Mouse (Mus musculus): ENCODE data around the gene Tmem270. TPM values are rescaled to one million over a fixed set of nuclear protein-coding genes. Genes with fewer than 3 reads are reported as not detected.

Gene Tmem270
- polyA plus RNA-seq, 1 experiment: not detected

DNA sequence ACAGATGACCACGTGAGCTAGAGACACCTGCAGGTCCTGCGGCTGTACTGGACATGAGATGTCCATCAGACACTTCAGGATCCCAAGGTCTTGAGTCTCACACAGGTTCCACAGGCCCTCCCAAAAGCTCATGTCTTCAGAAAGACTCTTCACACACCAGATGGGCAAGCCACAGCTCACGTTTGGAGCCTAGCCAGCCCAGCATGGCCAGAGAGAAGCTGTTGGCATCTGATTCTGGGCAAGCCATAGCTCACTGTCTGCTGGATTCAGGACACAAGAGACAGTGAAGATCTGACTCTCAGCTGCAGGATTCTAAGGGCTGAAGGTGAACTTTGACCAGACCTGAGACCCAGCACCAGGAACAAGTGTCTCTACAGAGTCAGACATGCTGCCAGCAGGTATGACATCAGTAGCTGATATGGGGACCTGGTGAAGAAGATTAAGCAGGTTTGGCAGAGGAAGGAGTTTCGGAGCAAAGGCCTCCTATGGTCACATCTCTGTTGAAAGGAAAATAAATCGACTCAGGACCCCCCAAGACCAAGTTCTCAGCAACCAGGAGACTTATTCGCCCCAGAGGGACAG, 13.7 kb upstream of the Tmem270 start:
- TF ChIP-seq CTCF (IDR thresholded peaks at IDR 0.05; ENCODE audit: low read depth, low read length): no peak
- no peak for TF ChIP-seq POLR2A (IDR thresholded peaks at IDR 0.05; ENCODE audit: insufficient read depth, low read length)
- no peak for TF ChIP-seq EP300 (IDR thresholded peaks at IDR 0.05; ENCODE audit: insufficient read depth, low read depth, low read length)
- no peaks in the 10 kb centered on the region for H3K27me3 ChIP-seq (ENCODE audit: control insufficient read depth, insufficient read depth, low read length, poor library complexity, severe bottlenecking)
- H3K27ac ChIP-seq (ENCODE audit: insufficient read depth, low read length): no peak overlapping the region
- no peak overlapping the region for H3K9ac ChIP-seq (ENCODE audit: low read depth, poor library complexity, severe bottlenecking)
- H3K9me3 ChIP-seq (replicated peaks; ENCODE audit: control insufficient read depth, insufficient read depth, low read length, poor library complexity, severe bottlenecking): no peaks in the 10 kb centered on the region; the same call in 1 of the 2 replicates
- H3K4me1 ChIP-seq (ENCODE audit: control insufficient read depth, insufficient read depth, low read length): no peaks in the 10 kb centered on the region
- no peaks in the 10 kb centered on the region for H3K36me3 ChIP-seq (ENCODE audit: control insufficient read depth, insufficient read depth, low read length, poor library complexity, severe bottlenecking)
- H3K4me3 ChIP-seq (ENCODE audit: low read depth, low read length): no peak overlapping the region

DNA sequence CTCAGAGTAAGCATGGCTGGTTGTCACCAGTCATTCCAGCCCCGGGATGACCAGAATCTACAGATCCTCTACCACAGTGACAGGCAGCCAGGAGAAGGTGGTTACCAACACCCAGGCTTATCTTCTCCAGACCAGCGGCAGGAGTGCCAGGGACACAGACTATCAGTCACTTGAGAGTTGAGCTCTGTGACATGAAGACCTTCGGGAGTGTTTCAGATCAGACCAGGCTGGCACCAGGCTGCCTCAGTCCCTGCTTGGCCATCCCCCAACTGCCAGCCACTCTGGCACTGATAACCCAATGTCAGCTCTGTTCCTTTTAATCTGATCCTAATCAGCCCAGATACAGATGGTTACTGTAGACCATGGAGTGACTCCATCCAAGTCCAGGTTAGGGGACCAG, 12.6 kb upstream of the Tmem270 start:
- no peak overlapping the region for H3K9ac ChIP-seq (ENCODE audit: low read depth, poor library complexity, severe bottlenecking)
- no peak overlapping the region for H3K4me3 ChIP-seq (ENCODE audit: low read depth, low read length)
- no peak overlapping the region for H3K27ac ChIP-seq (ENCODE audit: insufficient read depth, low read length)
- H3K4me1 ChIP-seq (ENCODE audit: control insufficient read depth, insufficient read depth, low read length): no peaks in the 10 kb centered on the region
- H3K27me3 ChIP-seq (ENCODE audit: control insufficient read depth, insufficient read depth, low read length, poor library complexity, severe bottlenecking): no peaks in the 10 kb centered on the region
- TF ChIP-seq POLR2A (IDR thresholded peaks at IDR 0.05; ENCODE audit: insufficient read depth, low read length): no peak
- H3K36me3 ChIP-seq (ENCODE audit: control insufficient read depth, insufficient read depth, low read length, poor library complexity, severe bottlenecking): no peaks in the 10 kb centered on the region
- H3K9me3 ChIP-seq (replicated peaks; ENCODE audit: control insufficient read depth, insufficient read depth, low read length, poor library complexity, severe bottlenecking): no peaks in the 10 kb centered on the region; the same call in 1 of the 2 replicates

DNA sequence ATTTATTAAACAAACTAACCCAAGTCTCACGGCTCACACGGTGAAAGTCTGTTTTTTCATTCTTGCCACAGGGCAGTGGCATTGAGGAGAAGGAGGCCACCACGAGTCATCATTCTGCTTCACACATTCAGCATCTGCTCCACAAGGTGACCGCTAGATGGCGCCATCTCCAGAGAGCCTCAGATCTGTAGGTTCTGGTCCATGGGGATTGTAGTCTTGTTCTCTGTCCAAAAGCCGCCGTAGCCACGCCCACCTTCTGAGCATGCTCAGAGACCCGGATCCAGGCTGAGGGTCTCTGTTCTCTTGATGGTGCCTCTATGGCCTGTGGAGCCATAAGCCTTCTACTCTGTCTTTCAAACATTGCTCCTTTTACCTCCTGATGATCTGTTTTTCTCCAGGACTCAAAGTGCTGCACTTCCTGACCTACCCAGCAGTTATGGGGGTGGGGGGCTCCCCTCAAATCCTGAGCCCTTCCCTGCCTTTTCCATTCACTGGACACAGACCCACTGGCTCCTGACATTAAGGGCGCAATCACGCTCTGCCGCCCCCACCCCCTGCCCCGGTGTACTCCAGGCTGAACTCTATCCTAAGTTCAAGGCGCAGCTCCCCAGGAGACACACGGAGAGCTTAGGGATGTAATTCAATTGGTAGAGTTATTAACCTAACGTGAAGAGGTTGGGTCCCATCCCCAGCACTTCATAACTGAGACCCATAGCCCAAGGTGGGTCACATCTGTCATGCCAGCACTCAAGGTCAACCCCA, 11.7 kb upstream of the Tmem270 start:
- no peaks in the 10 kb centered on the region for H3K27me3 ChIP-seq (ENCODE audit: control insufficient read depth, insufficient read depth, low read length, poor library complexity, severe bottlenecking)
- H3K27ac ChIP-seq (ENCODE audit: insufficient read depth, low read length): no peak overlapping the region
- H3K9me3 ChIP-seq (replicated peaks; ENCODE audit: control insufficient read depth, insufficient read depth, low read length, poor library complexity, severe bottlenecking): no peaks in the 10 kb centered on the region; the same call in 1 of the 2 replicates
- no peak for TF ChIP-seq POLR2A (IDR thresholded peaks at IDR 0.05; ENCODE audit: insufficient read depth, low read length)
- TF ChIP-seq EP300 (IDR thresholded peaks at IDR 0.05; ENCODE audit: insufficient read depth, low read depth, low read length): peak; percentile 48; the same call in 1 of the 2 replicates
- TF ChIP-seq CTCF (IDR thresholded peaks at IDR 0.05; ENCODE audit: low read depth, low read length): peak; percentile 95
- no peaks in the 10 kb centered on the region for H3K4me1 ChIP-seq (ENCODE audit: control insufficient read depth, insufficient read depth, low read length)
- no peak overlapping the region for H3K9ac ChIP-seq (ENCODE audit: low read depth, poor library complexity, severe bottlenecking)
- no peak overlapping the region for H3K4me3 ChIP-seq (ENCODE audit: low read depth, low read length)
- no peaks in the 10 kb centered on the region for H3K36me3 ChIP-seq (ENCODE audit: control insufficient read depth, insufficient read depth, low read length, poor library complexity, severe bottlenecking)

DNA sequence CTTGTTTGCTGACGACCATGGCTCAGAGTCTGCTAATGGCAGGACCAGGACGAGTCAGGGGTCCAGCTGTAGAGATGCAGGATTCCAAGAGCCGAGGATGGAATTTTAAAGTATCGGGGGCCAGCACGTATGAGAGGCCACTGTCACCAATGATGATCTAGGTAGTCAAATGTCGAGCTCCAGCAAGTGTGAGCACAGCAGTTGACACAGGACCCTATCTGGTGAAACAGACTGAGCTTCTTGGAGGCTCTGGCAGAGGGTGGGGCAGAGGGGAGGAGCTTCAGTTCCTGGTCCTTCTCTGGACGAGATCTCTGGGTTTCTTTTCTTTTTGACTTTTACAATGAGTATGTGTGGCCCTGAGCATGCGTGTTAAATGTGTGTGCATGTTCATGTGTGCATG, 8.8 kb upstream of the Tmem270 start, which contains the start of gene Cldn13:
Gene Cldn13, minus strand, starts transcription at position 216 of the 400 bp plus-strand sequence.
- Histone ChIP-seq H3K27me3 (ENCODE audit: control insufficient read depth, insufficient read depth, low read length, poor library complexity, severe bottlenecking) (no peaks in the 10 kb centered on the region), H3K36me3 (ENCODE audit: control insufficient read depth, insufficient read depth, low read length, poor library complexity, severe bottlenecking) (no peaks in the 10 kb centered on the region), H3K27ac (ENCODE audit: insufficient read depth, low read length) (no peak within 1 kb of the TSS), H3K9me3 (replicated peaks; ENCODE audit: control insufficient read depth, insufficient read depth, low read length, poor library complexity, severe bottlenecking) (no peaks in the 10 kb centered on the region; the same call in 1 of the 2 replicates), H3K9ac (ENCODE audit: low read depth, poor library complexity, severe bottlenecking) (no peak within 1 kb of the TSS), H3K4me1 (ENCODE audit: control insufficient read depth, insufficient read depth, low read length) (no peaks in the 10 kb centered on the region), H3K4me3 (ENCODE audit: low read depth, low read length) (no peak within 1 kb of the TSS)
- TF ChIP-seq POLR2A (IDR thresholded peaks at IDR 0.05; ENCODE audit: insufficient read depth, low read length) (no peak), EP300 (IDR thresholded peaks at IDR 0.05; ENCODE audit: insufficient read depth, low read depth, low read length) (no peak), CTCF (IDR thresholded peaks at IDR 0.05; ENCODE audit: low read depth, low read length) (no peak)

DNA sequence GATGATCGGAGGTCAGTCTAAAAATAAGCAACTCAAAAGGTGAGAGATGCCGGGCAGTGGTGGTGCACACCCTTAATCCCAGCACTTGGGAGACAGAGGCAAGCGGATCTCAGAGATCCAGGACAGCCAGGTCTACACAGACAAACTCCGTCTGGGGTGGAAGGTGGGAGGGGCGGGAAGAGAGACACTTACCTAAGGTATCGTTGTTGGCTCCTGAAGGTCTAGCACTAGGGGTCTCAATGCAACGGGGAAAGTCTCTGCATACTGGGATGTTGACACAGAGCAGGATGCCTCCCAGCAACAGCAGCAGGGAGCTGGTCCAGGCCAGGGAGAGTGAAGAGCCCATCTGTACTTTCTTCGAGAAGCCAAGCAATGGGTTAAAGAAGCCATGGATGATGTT, 8.0 kb upstream of the Tmem270 start:
- no peaks in the 10 kb centered on the region for H3K27me3 ChIP-seq (ENCODE audit: control insufficient read depth, insufficient read depth, low read length, poor library complexity, severe bottlenecking)
- H3K9me3 ChIP-seq (replicated peaks; ENCODE audit: control insufficient read depth, insufficient read depth, low read length, poor library complexity, severe bottlenecking): no peaks in the 10 kb centered on the region; the same call in 1 of the 2 replicates
- TF ChIP-seq EP300 (IDR thresholded peaks at IDR 0.05; ENCODE audit: insufficient read depth, low read depth, low read length) (no peak), CTCF (IDR thresholded peaks at IDR 0.05; ENCODE audit: low read depth, low read length) (no peak), POLR2A (IDR thresholded peaks at IDR 0.05; ENCODE audit: insufficient read depth, low read length) (no peak)
- H3K36me3 ChIP-seq (ENCODE audit: control insufficient read depth, insufficient read depth, low read length, poor library complexity, severe bottlenecking): no peaks in the 10 kb centered on the region
- no peaks in the 10 kb centered on the region for H3K4me1 ChIP-seq (ENCODE audit: control insufficient read depth, insufficient read depth, low read length)
- H3K9ac ChIP-seq (ENCODE audit: low read depth, poor library complexity, severe bottlenecking): no peak overlapping the region
- no peak overlapping the region for H3K27ac ChIP-seq (ENCODE audit: insufficient read depth, low read length)
- H3K4me3 ChIP-seq (ENCODE audit: low read depth, low read length): no peak overlapping the region

DNA sequence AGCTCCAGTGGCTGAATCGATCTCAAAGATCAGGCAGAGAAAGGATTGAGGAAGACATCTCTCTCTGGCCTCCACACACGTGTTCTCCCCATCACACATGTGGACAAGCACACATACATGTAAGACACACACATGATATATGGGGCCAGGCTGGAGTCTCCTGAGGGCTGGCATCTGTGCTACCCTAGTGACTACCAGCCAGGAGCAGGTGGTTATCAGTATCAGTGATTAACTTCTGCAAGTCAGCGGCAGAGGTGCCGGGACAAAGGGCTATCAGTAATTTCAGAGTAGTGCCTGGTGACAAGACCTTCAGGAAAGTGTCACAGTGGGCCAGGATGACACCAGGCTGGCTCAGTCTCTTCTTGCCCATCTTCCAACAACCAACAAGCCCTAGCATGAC, 7.2 kb upstream of the Tmem270 start:
- H3K4me3 ChIP-seq (ENCODE audit: low read depth, low read length): no peak overlapping the region
- H3K9me3 ChIP-seq (replicated peaks; ENCODE audit: control insufficient read depth, insufficient read depth, low read length, poor library complexity, severe bottlenecking): no peaks in the 10 kb centered on the region; the same call in 1 of the 2 replicates
- H3K27ac ChIP-seq (ENCODE audit: insufficient read depth, low read length): no peak overlapping the region
- TF ChIP-seq EP300 (IDR thresholded peaks at IDR 0.05; ENCODE audit: insufficient read depth, low read depth, low read length) (no peak), CTCF (IDR thresholded peaks at IDR 0.05; ENCODE audit: low read depth, low read length) (no peak), POLR2A (IDR thresholded peaks at IDR 0.05; ENCODE audit: insufficient read depth, low read length) (no peak)
- no peaks in the 10 kb centered on the region for H3K36me3 ChIP-seq (ENCODE audit: control insufficient read depth, insufficient read depth, low read length, poor library complexity, severe bottlenecking)
- no peaks in the 10 kb centered on the region for H3K4me1 ChIP-seq (ENCODE audit: control insufficient read depth, insufficient read depth, low read length)
- H3K9ac ChIP-seq (ENCODE audit: low read depth, poor library complexity, severe bottlenecking): no peak overlapping the region
- H3K27me3 ChIP-seq (ENCODE audit: control insufficient read depth, insufficient read depth, low read length, poor library complexity, severe bottlenecking): no peaks in the 10 kb centered on the region
